Mouse (Mus musculus) stomach, embryonic 15.5 days (tissue): ENCODE data around the gene Sirpa. TPM values are rescaled to one million over a fixed set of nuclear protein-coding genes. Genes with fewer than 3 reads are reported as not detected.

Experiments
- ATAC-seq: fragments of 200-750 bp; cut with Nextera tagmentation; 2 replicates; pipeline ENCODE4 v1.8.0; 2017; ENCODE audit warnings: low read depth, moderate number of reproducible peaks, moderate TSS enrichment; ENCODE audit not compliant: insufficient read depth, low FRiP score
- H3K27ac ChIP-seq: fragments of 300-500 bp; sonication (generic); 2 replicates; pipeline ENCODE4 v1.5.1; 2015; ENCODE audit warnings: mild to moderate bottlenecking, inconsistent platforms
- H3K27me3 ChIP-seq: fragments of 300-500 bp; sonication (generic); replicated peaks from 2 replicates; pipeline ENCODE4 v1.6.1; 2015; ENCODE audit warnings: inconsistent platforms
- H3K36me3 ChIP-seq: fragments of 300-500 bp; sonication (generic); 2 replicates; pipeline ENCODE4 v1.6.1; 2015; ENCODE audit warnings: inconsistent platforms
- H3K4me1 ChIP-seq: fragments of 300-500 bp; sonication (generic); 2 replicates; pipeline ENCODE4 v1.6.1; 2015; ENCODE audit warnings: inconsistent platforms
- H3K4me2 ChIP-seq: fragments of 300-500 bp; sonication (generic); 2 replicates; pipeline ENCODE4 v1.6.1; 2015; ENCODE audit warnings: mild to moderate bottlenecking, inconsistent platforms
- H3K4me3 ChIP-seq: fragments of 300-500 bp; sonication (generic); replicated peaks from 2 replicates; pipeline ENCODE4 v1.5.1; 2015; ENCODE audit warnings: inconsistent platforms
- H3K9ac ChIP-seq: fragments of 300-500 bp; sonication (generic); 2 replicates; pipeline ENCODE4 v1.6.1; 2015; ENCODE audit warnings: inconsistent platforms
- H3K9me3 ChIP-seq: fragments of 300-500 bp; sonication (generic); 2 replicates; pipeline ENCODE4 v1.6.1; 2016; ENCODE audit warnings: inconsistent platforms
- WGBS: fragments of 180-500 bp; shearing (Covaris S2); methylation state at CpG from one replicate; pipeline ENCODE4 v1.1.7; 2015; 5-methylcytosine and 5-hydroxymethylcytosine counted together
- polyA plus RNA-seq: library from polyadenylated mRNA; unstranded; fragments of >200 nt; fragmentation: Nextera tagmentation; extraction: Ambion mirVana; gene quantifications from 2 replicates; pipeline ENCODE4 v1.2.1, GENCODE M21; 2015

The Sirpa gene
- 25.0 and 30.8 TPM in 2 replicates for polyA plus RNA-seq

GRCm38 (mm10) chr2:129592459-129593140, at the start of gene Sirpa:
Gene Sirpa, plus strand, starts transcription at chr2:129592835.
- H3K9me3 ChIP-seq, result no peaks in the 10 kb centered on the region
- peaks cover 28% of the 10 kb centered on the region for H3K4me1 ChIP-seq
- H3K36me3 ChIP-seq, result no peaks in the 10 kb centered on the region
- no peaks in the 10 kb centered on the region for H3K27me3 ChIP-seq
- H3K9ac ChIP-seq, result peak within 1 kb of the TSS; percentile 58
- peak; percentile 73 for ATAC-seq
- peak within 1 kb of the TSS; percentile 95 for H3K27ac ChIP-seq
- under 1% methylated on average over 41 of the region's 43 CpGs for WGBS
- peak within 1 kb of the TSS; percentile 75 for H3K4me3 ChIP-seq
- H3K4me2 ChIP-seq, result peak within 1 kb of the TSS; percentile 85

- H3K4me1 ChIP-seq, result no peaks in the 10 kb centered on the region
- 60% methylated on average over 4 of the region's 4 CpGs for WGBS
- H3K36me3 ChIP-seq, result no peaks in the 10 kb centered on the region
- no peak overlapping the region for H3K4me3 ChIP-seq
- no peak overlapping the region for H3K4me2 ChIP-seq
- ATAC-seq, result no peak
- H3K27me3 ChIP-seq, result no peaks in the 10 kb centered on the region
- H3K9ac ChIP-seq, result no peak overlapping the region
- no peak overlapping the region for H3K27ac ChIP-seq
- H3K9me3 ChIP-seq, result no peaks in the 10 kb centered on the region
These were observed 48.2 kb upstream of the Sirpa start for GRCm38 (mm10) chr2:129544448-129544847.

- WGBS, result 80% methylated on average over 3 of the region's 3 CpGs
- H3K27ac ChIP-seq, result no peak overlapping the region
- H3K9ac ChIP-seq, result no peak overlapping the region
- H3K4me1 ChIP-seq, result no peaks in the 10 kb centered on the region
- no peak overlapping the region for H3K4me3 ChIP-seq
- no peak overlapping the region for H3K4me2 ChIP-seq
- no peaks in the 10 kb centered on the region for H3K9me3 ChIP-seq
- no peaks in the 10 kb centered on the region for H3K27me3 ChIP-seq
- no peak for ATAC-seq
- no peaks in the 10 kb centered on the region for H3K36me3 ChIP-seq
These were observed 47.7 kb upstream of the Sirpa start for GRCm38 (mm10) chr2:129544919-129545318.

GRCm38 (mm10) chr2:129545596-129545995, 47.0 kb upstream of the Sirpa start:
- Histone ChIP-seq H3K27ac (no peak overlapping the region), H3K4me2 (no peak overlapping the region), H3K4me3 (no peak overlapping the region), H3K9ac (no peak overlapping the region), H3K27me3 (no peaks in the 10 kb centered on the region), H3K4me1 (no peaks in the 10 kb centered on the region), H3K36me3 (no peaks in the 10 kb centered on the region), H3K9me3 (no peaks in the 10 kb centered on the region)
- ATAC-seq, result no peak
- WGBS, result 65% methylated on average over 7 of the region's 7 CpGs

- Histone ChIP-seq H3K4me3 (no peak overlapping the region), H3K9ac (no peak overlapping the region), H3K27ac (no peak overlapping the region), H3K36me3 (no peaks in the 10 kb centered on the region), H3K27me3 (no peaks in the 10 kb centered on the region), H3K9me3 (no peaks in the 10 kb centered on the region), H3K4me1 (no peaks in the 10 kb centered on the region), H3K4me2 (no peak overlapping the region)
- WGBS, result 44% methylated on average over 3 of the region's 3 CpGs
- no peak for ATAC-seq
These were observed 45.9 kb upstream of the Sirpa start for GRCm38 (mm10) chr2:129546772-129547171.

- no peaks in the 10 kb centered on the region for H3K27me3 ChIP-seq
- no peak overlapping the region for H3K4me3 ChIP-seq
- WGBS, result 42% methylated on average over 9 of the region's 9 CpGs
- H3K9ac ChIP-seq, result no peak overlapping the region
- no peak overlapping the region for H3K4me2 ChIP-seq
- no peaks in the 10 kb centered on the region for H3K9me3 ChIP-seq
- H3K4me1 ChIP-seq, result no peaks in the 10 kb centered on the region
- no peaks in the 10 kb centered on the region for H3K36me3 ChIP-seq
- ATAC-seq, result no peak
- no peak overlapping the region for H3K27ac ChIP-seq
These were observed 43.0 kb upstream of the Sirpa start for GRCm38 (mm10) chr2:129549537-129550135.

- H3K4me1 ChIP-seq, result no peaks in the 10 kb centered on the region
- WGBS, result 60% methylated on average over 2 of the region's 2 CpGs
- no peak overlapping the region for H3K27ac ChIP-seq
- H3K4me2 ChIP-seq, result no peak overlapping the region
- no peak overlapping the region for H3K9ac ChIP-seq
- H3K36me3 ChIP-seq, result no peaks in the 10 kb centered on the region
- no peaks in the 10 kb centered on the region for H3K9me3 ChIP-seq
- no peak overlapping the region for H3K4me3 ChIP-seq
- H3K27me3 ChIP-seq, result no peaks in the 10 kb centered on the region
- ATAC-seq, result no peak
These were observed 41.9 kb upstream of the Sirpa start for GRCm38 (mm10) chr2:129550781-129551180.

GRCm38 (mm10) chr2:129556081-129556480, 36.6 kb upstream of the Sirpa start:
- Histone ChIP-seq H3K27ac (no peak overlapping the region), H3K27me3 (no peaks in the 10 kb centered on the region), H3K4me3 (no peak overlapping the region), H3K9me3 (no peaks in the 10 kb centered on the region), H3K4me2 (no peak overlapping the region), H3K9ac (no peak overlapping the region), H3K4me1 (no peaks in the 10 kb centered on the region), H3K36me3 (no peaks in the 10 kb centered on the region)
- 63% methylated on average over 6 of the region's 6 CpGs for WGBS
- ATAC-seq, result no peak

GRCm38 (mm10) chr2:129558008-129558874, 34.4 kb upstream of the Sirpa start:
- Histone ChIP-seq H3K27me3 (no peaks in the 10 kb centered on the region), H3K4me2 (no peak overlapping the region), H3K9ac (no peak overlapping the region), H3K4me3 (no peak overlapping the region), H3K4me1 (no peaks in the 10 kb centered on the region), H3K9me3 (no peaks in the 10 kb centered on the region), H3K27ac (no peak overlapping the region), H3K36me3 (no peaks in the 10 kb centered on the region)
- 48% methylated on average over 12 of the region's 12 CpGs for WGBS
- ATAC-seq, result no peak

GRCm38 (mm10) chr2:129558875-129559219, 33.8 kb upstream of the Sirpa start:
- ATAC-seq, result no peak
- H3K9me3 ChIP-seq, result no peaks in the 10 kb centered on the region
- 51% methylated on average over 3 of the region's 3 CpGs for WGBS
- H3K27me3 ChIP-seq, result no peaks in the 10 kb centered on the region
- no peak overlapping the region for H3K4me3 ChIP-seq
- H3K4me2 ChIP-seq, result no peak overlapping the region
- H3K27ac ChIP-seq, result no peak overlapping the region
- no peaks in the 10 kb centered on the region for H3K4me1 ChIP-seq
- H3K9ac ChIP-seq, result no peak overlapping the region
- no peaks in the 10 kb centered on the region for H3K36me3 ChIP-seq

GRCm38 (mm10) chr2:129561796-129562195, 30.8 kb upstream of the Sirpa start:
- ATAC-seq, result no peak
- H3K9ac ChIP-seq, result no peak overlapping the region
- H3K4me1 ChIP-seq, result no peaks in the 10 kb centered on the region
- H3K4me3 ChIP-seq, result no peak overlapping the region
- H3K9me3 ChIP-seq, result no peaks in the 10 kb centered on the region
- H3K27me3 ChIP-seq, result no peaks in the 10 kb centered on the region
- H3K36me3 ChIP-seq, result no peaks in the 10 kb centered on the region
- 75% methylated on average over 3 of the region's 3 CpGs for WGBS
- no peak overlapping the region for H3K27ac ChIP-seq
- H3K4me2 ChIP-seq, result no peak overlapping the region
